Mouse (Mus musculus) lung, postnatal 0 days (tissue): ENCODE measurements at regions not wholly inside any gene's neighbourhood (a gene's known extent, or its start where the extent isn't known, plus 50 kb on each side); places are given as distances from the start of the nearest gene placed in this dataset.

ENCODE experiments used
- ATAC-seq: fragments of 200-750 bp; cut with Nextera tagmentation; 2 replicates; pipeline ENCODE4 v1.8.0; 2017; ENCODE audit warnings: moderate library complexity
- DNase-seq: peaks from one replicate; pipeline ENCODE4 v3.0.0-alpha.2; 2016; ENCODE audit warnings: low spot score
- H3K27ac ChIP-seq: fragments of 300-500 bp; sonication (generic); 2 replicates; pipeline ENCODE4 v1.5.1; 2014; ENCODE audit warnings: antibody characterized with exemption, mild to moderate bottlenecking, low read length, mixed read lengths
- H3K27me3 ChIP-seq: fragments of 300-500 bp; sonication (generic); replicated peaks from 2 replicates; pipeline ENCODE4 v1.6.1; 2014; ENCODE audit warnings: low read length, mixed read lengths; ENCODE audit not compliant: insufficient read depth
- H3K36me3 ChIP-seq: fragments of 300-500 bp; sonication (generic); 2 replicates; pipeline ENCODE4 v1.6.1; 2014; ENCODE audit warnings: low read length, mixed read lengths; ENCODE audit not compliant: insufficient read depth
- H3K4me1 ChIP-seq: fragments of 300-500 bp; sonication (generic); 2 replicates; pipeline ENCODE4 v1.6.1; 2014; ENCODE audit warnings: antibody characterized with exemption, low read depth, low read length, mixed read lengths; ENCODE audit not compliant: insufficient read depth
- H3K4me2 ChIP-seq: fragments of 300-500 bp; sonication (generic); replicated peaks from 2 replicates; pipeline ENCODE4 v1.6.1; 2014; ENCODE audit warnings: low read depth, mild to moderate bottlenecking, low read length, moderate library complexity, mixed read lengths
- H3K4me3 ChIP-seq: fragments of 300-500 bp; sonication (generic); 2 replicates; pipeline ENCODE4 v1.5.1; 2014; ENCODE audit warnings: low read depth, low read length
- H3K9ac ChIP-seq: fragments of 300-500 bp; sonication (generic); replicated peaks from 2 replicates; pipeline ENCODE4 v1.6.1; 2014; ENCODE audit warnings: low read depth, mild to moderate bottlenecking
- H3K9me3 ChIP-seq: fragments of 300-500 bp; sonication (generic); 2 replicates; pipeline ENCODE4 v1.6.1; 2016; ENCODE audit warnings: low read length, mixed read lengths
- CTCF ChIP-seq: IDR thresholded peaks from 2 replicates; pipeline ENCODE4 v1.5.1; 2016; ENCODE audit warnings: antibody characterized with exemption, mild to moderate bottlenecking
- EP300 ChIP-seq: IDR thresholded peaks from 2 replicates; pipeline ENCODE4 v1.6.1; 2016; ENCODE audit warnings: antibody characterized with exemption, mild to moderate bottlenecking, control low read depth
- WGBS: fragments of 180-500 bp; shearing (Covaris S2); extraction: QIAGEN DNeasy Blood & Tissue Kit; methylation state at CpG from one replicate; pipeline ENCODE4 v1.1.7; 2014; 5-methylcytosine and 5-hydroxymethylcytosine counted together

DNA sequence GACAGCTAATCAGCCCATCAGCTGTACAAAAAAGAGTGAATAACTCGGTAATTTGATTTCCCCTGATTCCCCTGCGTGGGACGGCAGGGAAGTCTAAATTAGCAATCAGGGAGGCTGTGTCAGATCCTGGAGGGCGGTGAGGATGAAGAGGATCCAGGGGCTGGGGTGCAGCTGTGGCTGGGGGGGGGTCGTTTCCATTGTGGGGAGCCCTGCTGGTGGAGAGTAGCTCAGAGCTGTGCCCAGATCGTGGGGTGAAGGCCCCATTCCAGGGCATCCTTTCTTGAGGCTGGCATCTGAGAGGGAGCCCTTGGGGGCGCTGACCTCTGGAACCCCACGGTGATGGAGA lies 155.3 kb upstream of the Zc3h12a start:
- WGBS: 31% methylated on average over 8 of the region's 8 CpGs
- ATAC-seq: no peak
- TF ChIP-seq EP300 (no peak), CTCF (no peak)
- H3K4me1 ChIP-seq: no peaks in the 10 kb centered on the region
- no peaks in the 10 kb centered on the region for H3K36me3 ChIP-seq
- H3K4me3 ChIP-seq: no peak overlapping the region
- no peak overlapping the region for H3K4me2 ChIP-seq
- H3K9ac ChIP-seq: no peak overlapping the region
- no peak overlapping the region for H3K27ac ChIP-seq
- H3K9me3 ChIP-seq: no peaks in the 10 kb centered on the region
- no peak for DNase-seq
- H3K27me3 ChIP-seq: no peaks in the 10 kb centered on the region

DNA sequence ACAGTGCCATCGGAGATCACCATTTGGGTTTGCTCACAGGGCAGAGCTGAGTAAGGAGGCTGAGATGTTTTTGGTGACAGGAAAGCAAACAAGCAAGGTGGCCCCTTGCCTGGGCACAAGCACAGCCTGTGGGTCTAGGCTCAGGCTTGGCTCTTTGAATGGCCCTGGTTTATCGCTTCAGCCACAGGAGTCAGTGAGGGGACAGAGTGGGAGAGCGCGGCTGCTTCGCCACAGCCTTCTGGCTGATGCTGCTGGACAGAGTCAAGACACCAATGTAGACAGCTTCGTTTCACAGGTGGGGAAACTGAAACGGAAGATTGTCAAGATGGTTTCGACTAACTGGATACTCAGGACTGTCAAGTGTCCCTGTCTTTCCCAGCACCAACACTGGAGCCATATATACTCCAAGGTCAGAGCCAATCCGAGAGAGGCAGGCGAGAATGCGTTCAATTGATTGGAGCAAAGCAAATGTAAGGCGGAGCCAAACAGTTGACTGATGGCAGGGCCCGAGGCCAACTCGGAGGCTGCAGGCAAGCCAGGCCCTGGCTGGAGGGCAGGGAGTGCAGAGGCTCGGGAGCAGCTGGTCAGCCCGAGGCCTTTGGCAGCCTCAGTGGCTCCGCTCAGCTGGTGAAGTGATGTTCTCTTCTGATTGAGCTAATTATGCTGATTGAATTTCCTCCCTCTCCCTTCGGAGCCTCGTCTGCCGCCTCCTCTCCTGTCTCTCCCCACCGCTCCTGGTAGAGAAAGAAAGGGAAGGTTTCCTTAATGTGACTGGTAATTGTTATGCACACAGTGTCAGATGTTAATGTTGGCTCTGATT lies 154.7 kb upstream of the Zc3h12a start:
- Histone ChIP-seq H3K36me3 (no peaks in the 10 kb centered on the region), H3K4me2 (no peak overlapping the region), H3K4me3 (no peak overlapping the region), H3K27ac (no peak overlapping the region), H3K27me3 (no peaks in the 10 kb centered on the region), H3K9me3 (no peaks in the 10 kb centered on the region), H3K9ac (no peak overlapping the region), H3K4me1 (no peaks in the 10 kb centered on the region)
- no peak for TF ChIP-seq CTCF
- no peak for TF ChIP-seq EP300
- DNase-seq: no peak
- no peak for ATAC-seq
- 15% methylated on average over 19 of the region's 21 CpGs for WGBS

DNA sequence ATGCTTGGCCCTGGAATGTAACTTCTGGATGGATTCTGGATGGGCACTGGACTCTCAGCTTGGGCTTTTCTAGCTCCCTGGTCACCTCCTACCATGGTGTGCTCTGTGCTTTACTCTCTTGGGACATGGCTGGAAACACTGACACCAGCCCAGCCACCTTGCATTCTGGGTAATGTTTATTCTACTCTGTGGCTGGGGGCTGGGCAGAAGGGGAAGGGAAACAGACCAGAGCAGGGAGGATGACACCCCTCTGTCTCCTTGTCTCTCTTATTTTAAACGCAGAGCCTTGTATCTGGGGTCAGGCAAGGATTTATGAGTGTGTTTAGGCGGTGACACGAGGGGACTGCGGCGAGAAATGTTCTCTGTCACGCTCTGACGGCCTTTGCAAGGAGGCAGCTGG lies 151.5 kb upstream of the Zc3h12a start:
- 41% methylated on average over 7 of the region's 7 CpGs for WGBS
- TF ChIP-seq EP300: no peak
- H3K27me3 ChIP-seq: no peaks in the 10 kb centered on the region

DNA sequence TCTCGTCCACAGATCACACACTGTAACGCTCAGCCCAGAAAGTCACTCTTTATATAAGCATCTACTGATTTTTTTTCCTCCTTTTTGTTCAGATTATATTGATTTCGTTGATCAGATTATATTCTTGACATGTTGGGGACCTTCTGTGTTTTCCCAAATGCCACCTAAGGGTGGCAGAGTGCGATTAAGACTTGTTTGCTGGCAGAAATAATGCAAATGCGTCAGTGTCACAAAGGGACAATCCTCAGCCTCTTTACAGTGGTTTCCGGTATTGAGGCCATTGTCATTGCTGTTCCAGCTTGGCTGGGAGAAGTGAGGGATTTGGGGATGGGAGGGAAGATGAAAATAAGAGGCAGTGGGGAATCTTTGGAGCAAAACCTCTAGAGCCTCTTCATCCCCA lies 149.2 kb upstream of the Zc3h12a start:
- ATAC-seq (no peak), DNase-seq (no peak)
- WGBS: 63% methylated on average over 6 of the region's 6 CpGs
- TF ChIP-seq EP300 (no peak), CTCF (no peak)
- no peaks in the 10 kb centered on the region for H3K4me1 ChIP-seq
- H3K9me3 ChIP-seq: no peaks in the 10 kb centered on the region
- H3K9ac ChIP-seq: no peak overlapping the region
- no peak overlapping the region for H3K4me2 ChIP-seq
- H3K36me3 ChIP-seq: no peaks in the 10 kb centered on the region
- H3K4me3 ChIP-seq: no peak overlapping the region
- no peaks in the 10 kb centered on the region for H3K27me3 ChIP-seq
- no peak overlapping the region for H3K27ac ChIP-seq

More for the DNA sequence above, 151.5 kb upstream of the Zc3h12a start:
- H3K4me2 ChIP-seq: no peak overlapping the region
- H3K36me3 ChIP-seq: no peaks in the 10 kb centered on the region
- H3K4me3 ChIP-seq: no peak overlapping the region
- DNase-seq: no peak
- ATAC-seq: no peak
- no peaks in the 10 kb centered on the region for H3K4me1 ChIP-seq
- H3K9ac ChIP-seq: no peak overlapping the region
- H3K27ac ChIP-seq: no peak overlapping the region
- H3K9me3 ChIP-seq: no peaks in the 10 kb centered on the region

DNA sequence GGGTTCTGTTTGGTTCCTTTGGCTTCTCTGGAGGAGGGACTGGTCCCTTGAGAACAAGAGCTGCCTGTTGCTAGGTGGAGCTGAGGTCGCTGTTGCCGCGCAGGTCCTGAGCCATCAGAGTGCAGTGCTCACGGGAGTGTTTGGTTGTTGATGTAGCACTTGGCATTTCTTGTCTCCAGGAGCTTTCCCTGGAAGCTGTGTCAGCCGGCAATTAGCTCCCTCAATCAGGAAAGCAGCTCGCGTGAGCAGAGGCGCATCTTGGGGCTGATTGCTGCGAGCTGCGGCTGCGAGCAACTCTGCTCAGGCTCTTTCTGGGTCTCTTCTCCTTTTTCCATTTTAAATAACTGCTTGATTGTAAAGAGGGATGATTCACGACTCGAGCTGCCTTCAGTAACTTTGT lies 147.6 kb upstream of the Zc3h12a start:
- Histone ChIP-seq H3K4me1 (no peaks in the 10 kb centered on the region), H3K9me3 (no peaks in the 10 kb centered on the region), H3K9ac (no peak overlapping the region), H3K27me3 (no peaks in the 10 kb centered on the region), H3K36me3 (no peaks in the 10 kb centered on the region), H3K4me3 (no peak overlapping the region), H3K4me2 (no peak overlapping the region), H3K27ac (no peak overlapping the region)
- WGBS: under 1% methylated on average over 13 of the region's 13 CpGs
- ATAC-seq (no peak), DNase-seq (no peak)
- TF ChIP-seq EP300 (no peak), CTCF (no peak)

DNA sequence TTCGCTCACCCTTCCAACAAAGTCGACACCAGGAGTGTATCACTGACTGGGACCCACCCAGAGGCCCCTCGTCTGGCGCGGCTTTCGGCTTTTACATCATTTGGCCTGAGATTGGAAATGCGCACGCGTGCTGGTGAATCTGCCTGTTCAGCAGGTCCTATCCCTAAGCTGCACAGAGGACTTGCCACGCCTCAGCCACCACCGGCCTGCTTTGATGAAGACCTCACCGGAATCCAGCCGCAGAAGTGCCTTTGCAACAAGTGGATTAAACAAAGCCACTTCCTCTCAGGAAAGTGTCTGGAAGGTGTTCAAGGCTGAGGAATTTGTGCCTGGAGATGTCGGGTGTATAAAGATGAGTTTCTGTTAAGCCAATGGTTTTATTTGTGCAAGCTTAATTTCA lies 143.3 kb upstream of the Zc3h12a start:
- no peak overlapping the region for H3K9ac ChIP-seq
- no peak for ATAC-seq
- no peaks in the 10 kb centered on the region for H3K27me3 ChIP-seq
- H3K9me3 ChIP-seq: no peaks in the 10 kb centered on the region
- no peak overlapping the region for H3K27ac ChIP-seq
- 73% methylated on average over 14 of the region's 14 CpGs for WGBS
- H3K4me2 ChIP-seq: no peak overlapping the region
- no peak for DNase-seq
- H3K4me3 ChIP-seq: no peak overlapping the region
- TF ChIP-seq CTCF: no peak
- TF ChIP-seq EP300: no peak
- no peaks in the 10 kb centered on the region for H3K36me3 ChIP-seq
- H3K4me1 ChIP-seq: no peaks in the 10 kb centered on the region

DNA sequence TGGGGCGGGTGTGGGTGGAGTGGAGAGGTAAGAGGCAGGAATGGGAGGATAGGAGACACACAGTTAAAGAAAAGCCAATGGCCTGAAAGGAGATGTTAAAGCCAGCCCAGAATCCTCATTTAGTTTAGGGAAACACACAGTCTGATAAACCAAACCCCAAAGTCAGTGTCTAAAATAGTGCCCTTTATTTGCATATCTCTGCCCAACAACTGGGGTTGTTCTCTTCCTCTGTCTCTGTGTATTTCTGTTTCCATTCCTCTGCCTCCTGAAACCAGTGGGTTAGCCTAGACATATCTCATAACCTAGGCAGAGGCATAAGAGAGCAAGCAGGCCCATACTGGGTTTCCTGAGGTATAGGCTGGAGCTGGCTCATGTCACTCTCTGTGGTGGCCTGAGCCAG lies 138.6 kb upstream of the Zc3h12a start:
- H3K4me2 ChIP-seq: no peak overlapping the region
- H3K27ac ChIP-seq: no peak overlapping the region
- no peak for TF ChIP-seq CTCF
- no peak for TF ChIP-seq EP300
- no peak overlapping the region for H3K9ac ChIP-seq
- no peak overlapping the region for H3K4me3 ChIP-seq
- H3K36me3 ChIP-seq: no peaks in the 10 kb centered on the region
- no peak for DNase-seq
- ATAC-seq: no peak
- H3K27me3 ChIP-seq: no peaks in the 10 kb centered on the region
- no peaks in the 10 kb centered on the region for H3K9me3 ChIP-seq
- no peaks in the 10 kb centered on the region for H3K4me1 ChIP-seq
- WGBS: 63% methylated on average over 1 of the region's 1 CpGs
